Mouse (Mus musculus) heart, embryonic 10.5 days (tissue): ENCODE results near the gene Rfx4. TPM values are rescaled to one million over a fixed set of nuclear protein-coding genes. Genes with fewer than 3 reads are reported as not detected.

Experiments used
- DNase-seq: peaks from one replicate; pipeline ENCODE4 v3.0.0-alpha.2; 2017; ENCODE audit warnings: low spot score
- H3K27ac ChIP-seq: fragments of 300-500 bp; sonication (generic); 2 replicates; pipeline ENCODE4 v1.5.1; 2016; ENCODE audit warnings: mild to moderate bottlenecking
- H3K27me3 ChIP-seq: fragments of 300-500 bp; sonication (generic); 2 replicates; pipeline ENCODE4 v1.6.1; 2016; ENCODE audit warnings: mild to moderate bottlenecking; ENCODE audit not compliant: poor library complexity, insufficient read depth, severe bottlenecking
- H3K36me3 ChIP-seq: fragments of 300-500 bp; sonication (generic); 2 replicates; pipeline ENCODE4 v1.6.1; 2016; ENCODE audit warnings: mild to moderate bottlenecking, moderate library complexity
- H3K4me1 ChIP-seq: fragments of 300-500 bp; sonication (generic); 2 replicates; pipeline ENCODE4 v1.6.1; 2016; ENCODE audit warnings: mild to moderate bottlenecking
- H3K4me3 ChIP-seq: fragments of 300-500 bp; sonication (generic); 2 replicates; pipeline ENCODE4 v1.5.1; 2016; ENCODE audit warnings: mild to moderate bottlenecking, moderate library complexity
- H3K9me3 ChIP-seq: fragments of 300-500 bp; sonication (generic); 2 replicates; pipeline ENCODE4 v1.6.1; 2016; ENCODE audit warnings: mild to moderate bottlenecking, moderate library complexity
- WGBS: fragments of 180-500 bp; shearing (Covaris S2); methylation state at CpG from one replicate; pipeline ENCODE4 v1.1.7; 2016; 5-methylcytosine and 5-hydroxymethylcytosine counted together
- polyA plus RNA-seq: library from polyadenylated mRNA; unstranded; fragments of >200 nt; fragmentation: Nextera tagmentation; extraction: Ambion mirVana; gene quantifications from 2 replicates; pipeline ENCODE4 v1.2.1, GENCODE M21; 2016

Rfx4 gene
- polyA plus RNA-seq, 1 experiment from 2014 or later, result 0.36 TPM

GRCm38 (mm10) chr10:84863488-84863887, 107.6 kb downstream of the Rfx4 start:
- 92% methylated on average over 6 of the region's 6 CpGs for WGBS
- H3K9me3 ChIP-seq, result no peaks in the 10 kb centered on the region
- no peak overlapping the region for H3K4me3 ChIP-seq
- H3K27ac ChIP-seq, result no peak overlapping the region
- no peaks in the 10 kb centered on the region for H3K36me3 ChIP-seq
- H3K27me3 ChIP-seq, result peaks cover 85% of the 10 kb centered on the region
- no peak for DNase-seq
- peaks cover 5% of the 10 kb centered on the region for H3K4me1 ChIP-seq

- peaks cover 81% of the 10 kb centered on the region for H3K27me3 ChIP-seq
- no peaks in the 10 kb centered on the region for H3K4me1 ChIP-seq
- H3K9me3 ChIP-seq, result no peaks in the 10 kb centered on the region
- DNase-seq, result no peak
- no peak overlapping the region for H3K4me3 ChIP-seq
- no peak overlapping the region for H3K27ac ChIP-seq
- H3K36me3 ChIP-seq, result no peaks in the 10 kb centered on the region
- WGBS, result 81% methylated on average over 7 of the region's 7 CpGs
Measured at GRCm38 (mm10) chr10:84867577-84867976, 111.7 kb downstream of the Rfx4 start.

- H3K9me3 ChIP-seq, result no peaks in the 10 kb centered on the region
- DNase-seq, result no peak
- H3K27ac ChIP-seq, result no peak overlapping the region
- 71% methylated on average over 12 of the region's 12 CpGs for WGBS
- peaks cover 45% of the 10 kb centered on the region for H3K27me3 ChIP-seq
- H3K4me1 ChIP-seq, result no peaks in the 10 kb centered on the region
- H3K4me3 ChIP-seq, result no peak overlapping the region
- H3K36me3 ChIP-seq, result no peaks in the 10 kb centered on the region
Measured at GRCm38 (mm10) chr10:84871285-84871684, 115.4 kb downstream of the Rfx4 start.

GRCm38 (mm10) chr10:84871921-84872320, 116.1 kb downstream of the Rfx4 start:
- no peak overlapping the region for H3K4me3 ChIP-seq
- WGBS, result 83% methylated on average over 4 of the region's 4 CpGs
- DNase-seq, result no peak

GRCm38 (mm10) chr10:84879823-84880571, 124.1 kb downstream of the Rfx4 start:
- WGBS, result 72% methylated on average over 9 of the region's 9 CpGs
- DNase-seq, result no peak
- H3K4me1 ChIP-seq, result no peaks in the 10 kb centered on the region
- no peak overlapping the region for H3K27ac ChIP-seq
- no peaks in the 10 kb centered on the region for H3K9me3 ChIP-seq
- no peak overlapping the region for H3K4me3 ChIP-seq
- no peaks in the 10 kb centered on the region for H3K36me3 ChIP-seq
- H3K27me3 ChIP-seq, result peaks cover 3% of the 10 kb centered on the region; the same call in 1 of the 2 replicates

More at GRCm38 (mm10) chr10:84871921-84872320, 116.1 kb downstream of the Rfx4 start:
- Histone ChIP-seq H3K27me3 (peaks cover 39% of the 10 kb centered on the region), H3K36me3 (no peaks in the 10 kb centered on the region), H3K9me3 (no peaks in the 10 kb centered on the region), H3K27ac (no peak overlapping the region), H3K4me1 (no peaks in the 10 kb centered on the region)

GRCm38 (mm10) chr10:84882528-84882927, 126.7 kb downstream of the Rfx4 start:
- Histone ChIP-seq H3K4me1 (0 out of 2 replicates have a peak, but pooled peaks cover 8% of the 10 kb centered on the region), H3K9me3 (no peaks in the 10 kb centered on the region), H3K36me3 (no peaks in the 10 kb centered on the region), H3K4me3 (no peak overlapping the region), H3K27ac (no peak overlapping the region), H3K27me3 (peaks cover 3% of the 10 kb centered on the region; the same call in 1 of the 2 replicates)
- WGBS, result 77% methylated on average over 2 of the region's 2 CpGs
- no peak for DNase-seq

- H3K4me1 ChIP-seq, result 0 out of 2 replicates have a peak, but pooled peaks cover 8% of the 10 kb centered on the region
- H3K4me3 ChIP-seq, result no peak overlapping the region
- H3K27ac ChIP-seq, result no peak overlapping the region
- H3K36me3 ChIP-seq, result no peaks in the 10 kb centered on the region
- no peak for DNase-seq
- 69% methylated on average over 5 of the region's 5 CpGs for WGBS
- no peaks in the 10 kb centered on the region for H3K9me3 ChIP-seq
- peaks cover 11% of the 10 kb centered on the region; the same call in 1 of the 2 replicates for H3K27me3 ChIP-seq
Measured at GRCm38 (mm10) chr10:84885341-84885884, 129.6 kb downstream of the Rfx4 start.

- no peaks in the 10 kb centered on the region for H3K36me3 ChIP-seq
- no peaks in the 10 kb centered on the region for H3K9me3 ChIP-seq
- 0 out of 2 replicates have a peak, but pooled peaks cover 8% of the 10 kb centered on the region for H3K4me1 ChIP-seq
- H3K27me3 ChIP-seq, result peaks cover 11% of the 10 kb centered on the region; the same call in 1 of the 2 replicates
- no peak overlapping the region for H3K27ac ChIP-seq
- no peak for DNase-seq
- WGBS, result 27% methylated on average over 6 of the region's 6 CpGs
- H3K4me3 ChIP-seq, result no peak overlapping the region
Measured at GRCm38 (mm10) chr10:84886221-84886627, 130.4 kb downstream of the Rfx4 start.

GRCm38 (mm10) chr10:84886785-84887184, 130.9 kb downstream of the Rfx4 start:
- no peak overlapping the region for H3K27ac ChIP-seq
- WGBS, result 82% methylated on average over 8 of the region's 8 CpGs
- H3K9me3 ChIP-seq, result no peaks in the 10 kb centered on the region
- no peak overlapping the region for H3K4me3 ChIP-seq
- no peak for DNase-seq
- H3K36me3 ChIP-seq, result no peaks in the 10 kb centered on the region
- H3K27me3 ChIP-seq, result peaks cover 11% of the 10 kb centered on the region; the same call in 1 of the 2 replicates
- 0 out of 2 replicates have a peak, but pooled peaks cover 8% of the 10 kb centered on the region for H3K4me1 ChIP-seq

- Histone ChIP-seq H3K4me1 (0 out of 2 replicates have a peak, but pooled peaks cover 8% of the 10 kb centered on the region), H3K9me3 (no peaks in the 10 kb centered on the region), H3K36me3 (no peaks in the 10 kb centered on the region), H3K27me3 (peaks cover 12% of the 10 kb centered on the region; the same call in 1 of the 2 replicates), H3K27ac (no peak overlapping the region), H3K4me3 (no peak overlapping the region)
- 37% methylated on average over 4 of the region's 4 CpGs for WGBS
- DNase-seq, result no peak
Measured at GRCm38 (mm10) chr10:84889096-84889846, 133.4 kb downstream of the Rfx4 start.

GRCm38 (mm10) chr10:84895810-84896358, 140.0 kb downstream of the Rfx4 start:
- peaks cover 29% of the 10 kb centered on the region for H3K4me1 ChIP-seq
- no peak overlapping the region for H3K27ac ChIP-seq
- no peak overlapping the region for H3K4me3 ChIP-seq
- no peaks in the 10 kb centered on the region for H3K36me3 ChIP-seq
- 0 out of 2 replicates have a peak, but pooled peaks cover 3% of the 10 kb centered on the region for H3K27me3 ChIP-seq
- DNase-seq, result peak; percentile 39
- WGBS, result 85% methylated on average over 10 of the region's 10 CpGs
- H3K9me3 ChIP-seq, result no peaks in the 10 kb centered on the region
